Mouse (Mus musculus) midbrain, postnatal 0 days (tissue): ENCODE data around the gene Gm6169. TPM values are rescaled to one million over a fixed set of nuclear protein-coding genes. Genes with fewer than 3 reads are reported as not detected.
"Not testable (repeated sequence)": the region's sequence is repeated elsewhere in the genome, so short reads cannot be mapped to it uniquely, and the experiment has no call there.

Source experiments
- ATAC-seq: fragments of 200-750 bp; cut with Nextera tagmentation; 2 replicates; pipeline ENCODE4 v1.8.0; 2017; ENCODE audit warnings: moderate number of reproducible peaks, mild to moderate bottlenecking, moderate TSS enrichment, moderate library complexity; ENCODE audit not compliant: low FRiP score
- DNase-seq: peaks from one replicate; pipeline ENCODE4 v3.0.0-alpha.2; 2015; ENCODE audit warnings: low spot score
- H3K27ac ChIP-seq: fragments of 300-500 bp; sonication (generic); 2 replicates; pipeline ENCODE4 v1.5.1; 2014; ENCODE audit warnings: low read depth, mild to moderate bottlenecking, low read length, mixed read lengths
- H3K27me3 ChIP-seq: fragments of 300-500 bp; sonication (generic); 2 replicates; pipeline ENCODE4 v1.6.1; 2014; ENCODE audit warnings: low read length, control low read depth, mixed read lengths; ENCODE audit not compliant: insufficient read depth
- H3K36me3 ChIP-seq: fragments of 300-500 bp; sonication (generic); 2 replicates; pipeline ENCODE4 v1.6.1; 2014; ENCODE audit warnings: low read length, control low read depth, mixed read lengths; ENCODE audit not compliant: insufficient read depth
- H3K4me1 ChIP-seq: fragments of 300-500 bp; sonication (generic); 2 replicates; pipeline ENCODE4 v1.6.1; 2014; ENCODE audit warnings: mild to moderate bottlenecking, control low read depth, antibody characterized with exemption, low read length, mixed read lengths; ENCODE audit not compliant: insufficient read depth
- H3K4me2 ChIP-seq: fragments of 300-500 bp; sonication (generic); 2 replicates; pipeline ENCODE4 v1.6.1; 2014; ENCODE audit warnings: low read depth, mild to moderate bottlenecking, low read length, mixed read lengths; ENCODE audit not compliant: poor library complexity, severe bottlenecking
- H3K4me3 ChIP-seq: fragments of 300-500 bp; sonication (generic); 2 replicates; pipeline ENCODE4 v1.5.1; 2014; ENCODE audit warnings: low read depth, mild to moderate bottlenecking, low read length, moderate library complexity
- H3K9ac ChIP-seq: fragments of 300-500 bp; sonication (generic); replicated peaks from 2 replicates; pipeline ENCODE4 v1.6.1; 2014; ENCODE audit warnings: mild to moderate bottlenecking, low read length, moderate library complexity, mixed read lengths; ENCODE audit not compliant: poor library complexity, severe bottlenecking
- H3K9me3 ChIP-seq: fragments of 300-500 bp; sonication (generic); 2 replicates; pipeline ENCODE4 v1.6.1; 2016; ENCODE audit warnings: low read length, control low read depth
- CTCF ChIP-seq: IDR thresholded peaks from 2 replicates; pipeline ENCODE4 v1.5.1; 2016; ENCODE audit warnings: antibody characterized with exemption, mild to moderate bottlenecking
- WGBS: fragments of 180-500 bp; shearing (Covaris S2); extraction: QIAGEN DNeasy Blood & Tissue Kit; methylation state at CpG from one replicate; pipeline ENCODE4 v1.1.7; 2014; 5-methylcytosine and 5-hydroxymethylcytosine counted together
- polyA plus RNA-seq: library from polyadenylated mRNA; unstranded; fragments of >200 nt; fragmentation: Nextera tagmentation; extraction: Ambion mirVana; gene quantifications from 2 replicates; pipeline ENCODE4 v1.2.1, GENCODE M21; 2015
- total RNA-seq: library from RNA; depleted of rRNA; stranded (reverse); fragments of >200 nt; gene quantifications from 2 replicates; pipeline ENCODE4 v1.2.3, GENCODE M21; 2014

Gene Gm6169
- total and polyA plus RNA-seq, 2 experiments from 2014 or later: 0.89 TPM; not detected in 1

DNA sequence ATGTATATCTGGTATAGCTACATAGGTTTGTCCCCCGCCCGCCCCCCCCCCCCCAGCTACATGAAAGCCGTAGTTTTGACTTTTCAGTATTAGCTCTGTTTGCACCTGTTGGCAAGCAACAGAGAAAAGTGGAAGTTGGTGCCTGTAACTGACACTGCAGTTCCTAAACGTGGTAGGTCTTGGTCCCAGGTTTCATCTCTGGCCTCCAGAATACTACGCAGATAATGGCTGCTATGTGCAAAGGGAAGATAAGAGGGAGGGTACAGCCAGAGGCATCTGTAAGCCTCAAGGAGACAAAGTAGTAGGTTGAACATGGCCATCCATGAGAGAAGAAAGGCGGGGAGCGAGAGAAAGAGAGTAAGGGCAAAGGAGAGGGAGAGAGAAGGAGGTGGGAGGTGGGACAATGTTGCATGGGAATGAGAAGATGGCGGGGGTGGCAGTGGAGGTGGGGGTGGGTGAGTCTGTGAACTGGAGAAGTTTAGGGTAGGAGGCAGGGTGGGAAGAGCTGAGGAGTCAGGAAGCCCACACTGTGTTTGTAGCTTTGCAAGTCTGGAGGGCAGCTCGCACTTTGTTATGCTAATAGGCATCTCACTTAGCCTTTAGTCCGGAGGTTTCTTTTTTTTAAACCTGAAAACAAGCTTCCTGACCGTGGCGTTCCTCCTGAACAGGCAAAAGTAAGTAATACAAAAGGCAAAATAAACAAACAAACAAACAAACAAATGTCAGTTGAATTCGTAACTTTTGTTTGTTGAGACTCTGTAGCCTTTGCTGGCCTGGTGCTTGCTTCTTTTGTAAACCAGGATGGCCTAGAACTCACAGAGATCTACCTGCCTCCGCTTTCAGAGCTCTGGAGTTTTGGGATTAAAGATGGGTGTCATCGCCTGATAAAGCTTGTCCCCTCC lies 32.1 kb downstream of the Gm6169 start, which contains the start of gene Fam169a:
TSS of gene Fam169a (plus strand) at position 638 of the 902 bp plus-strand sequence.
- no peak for ATAC-seq
- no peak within 1 kb of the TSS for H3K4me3 ChIP-seq
- no peak within 1 kb of the TSS for H3K9ac ChIP-seq
- no peaks in the 10 kb centered on the region for H3K9me3 ChIP-seq
- no peaks in the 10 kb centered on the region for H3K27me3 ChIP-seq
- DNase-seq: no peak
- no peaks in the 10 kb centered on the region for H3K4me1 ChIP-seq
- no peak within 1 kb of the TSS for H3K27ac ChIP-seq
- H3K36me3 ChIP-seq: no peaks in the 10 kb centered on the region
- WGBS: 39% methylated on average over 15 of the region's 15 CpGs
- no peak for TF ChIP-seq CTCF
- no peak within 1 kb of the TSS for H3K4me2 ChIP-seq

DNA sequence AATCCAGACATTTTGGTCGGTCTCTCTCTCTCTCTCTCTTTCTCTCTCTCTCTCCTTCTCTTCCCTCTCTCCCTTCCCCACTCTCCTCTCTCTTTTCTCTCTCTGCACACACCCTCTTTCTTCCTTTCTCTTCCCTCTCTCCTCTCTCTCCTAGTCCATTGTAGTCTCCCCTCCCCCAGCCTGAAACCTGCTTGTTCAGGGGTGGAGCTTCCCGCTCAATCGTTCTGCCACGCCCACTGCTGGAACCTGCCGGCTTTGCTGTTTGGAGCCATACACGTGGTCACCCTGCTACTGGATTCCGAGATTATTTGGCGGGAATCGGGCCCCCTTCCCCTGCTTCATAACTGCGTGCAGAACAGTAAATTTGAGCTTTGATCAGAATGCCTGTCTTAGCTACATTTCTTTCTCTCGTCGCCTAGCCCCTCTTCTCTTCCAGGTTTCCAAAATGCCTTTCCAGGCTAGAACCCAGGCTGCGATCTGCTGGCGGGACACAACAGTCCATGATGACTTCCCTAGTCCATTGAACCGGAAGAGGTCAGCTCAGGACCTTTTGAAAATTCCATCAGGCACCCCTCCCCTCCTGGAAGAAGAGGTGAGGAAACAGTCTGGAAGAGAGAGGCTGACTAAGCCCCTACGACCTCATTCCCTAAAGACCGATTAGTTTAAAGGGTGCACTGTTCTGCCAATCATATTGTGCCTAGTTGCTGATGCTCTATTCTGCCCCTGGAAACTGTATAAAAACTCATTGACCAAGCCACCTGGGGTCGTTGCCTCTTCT lies 34.0 kb downstream of the Gm6169 start:
- ATAC-seq, H3K9me3 ChIP-seq, H3K4me1 ChIP-seq, H3K4me2 ChIP-seq, H3K4me3 ChIP-seq, H3K9ac ChIP-seq, DNase-seq, H3K27me3 ChIP-seq, H3K27ac ChIP-seq, H3K36me3 ChIP-seq: not testable (repeated sequence)
- 50% methylated on average over 18 of the region's 18 CpGs for WGBS

DNA sequence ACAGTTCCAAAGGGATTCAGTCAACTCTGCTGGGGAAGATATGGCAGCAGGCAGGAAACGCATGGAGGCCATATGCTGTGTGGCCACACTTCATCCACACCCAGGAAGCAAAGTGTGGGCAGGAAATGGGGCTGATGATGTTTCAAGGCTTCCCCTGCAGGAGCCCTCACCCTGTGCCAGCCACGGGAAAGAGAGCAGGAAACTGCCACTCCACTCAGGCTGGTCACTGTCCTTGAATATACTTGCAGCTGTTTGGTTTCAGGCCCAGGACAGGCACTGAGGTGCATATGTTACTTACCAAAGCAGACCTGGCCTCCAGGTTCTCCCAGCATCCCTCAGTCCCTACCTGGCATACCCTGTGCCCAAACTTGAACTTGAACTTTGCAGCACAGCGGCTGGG lies 34.6 kb downstream of the Gm6169 start:
- Histone ChIP-seq H3K9ac (no peak overlapping the region), H3K27me3 (no peaks in the 10 kb centered on the region), H3K36me3 (no peaks in the 10 kb centered on the region), H3K4me3 (no peak overlapping the region), H3K4me2 (no peak overlapping the region), H3K4me1 (no peaks in the 10 kb centered on the region), H3K9me3 (no peaks in the 10 kb centered on the region), H3K27ac (no peak overlapping the region)
- WGBS: 66% methylated on average over 3 of the region's 3 CpGs
- TF ChIP-seq CTCF: no peak
- ATAC-seq: no peak
- DNase-seq: no peak

DNA sequence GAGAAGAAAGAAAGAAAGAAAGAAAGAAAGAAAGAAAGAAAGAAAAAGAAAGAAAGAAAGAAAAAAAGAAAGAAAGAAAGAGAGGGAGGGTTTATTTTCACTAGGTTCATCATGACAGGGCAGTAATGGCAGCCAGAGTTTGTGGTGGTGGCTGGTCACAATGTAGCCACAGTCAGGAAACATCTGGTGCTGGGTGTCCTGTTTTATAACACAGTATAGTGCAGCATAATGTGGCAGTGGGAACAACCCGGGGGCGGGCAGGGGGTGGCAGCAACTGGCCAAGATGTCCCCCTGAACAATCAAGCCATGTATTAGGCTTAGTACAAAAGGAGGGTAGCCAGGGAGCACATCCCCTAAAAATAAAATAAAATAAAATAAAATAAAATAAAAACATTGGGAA lies 35.6 kb downstream of the Gm6169 start:
- H3K36me3 ChIP-seq: no peaks in the 10 kb centered on the region
- no peak for DNase-seq
- H3K4me2 ChIP-seq: no peak overlapping the region
- no peaks in the 10 kb centered on the region for H3K9me3 ChIP-seq
- H3K27me3 ChIP-seq: no peaks in the 10 kb centered on the region
- no peaks in the 10 kb centered on the region for H3K4me1 ChIP-seq
- ATAC-seq: no peak
- H3K9ac ChIP-seq: no peak overlapping the region
- H3K27ac ChIP-seq: no peak overlapping the region
- no peak for TF ChIP-seq CTCF
- 88% methylated on average over 2 of the region's 2 CpGs for WGBS
- H3K4me3 ChIP-seq: no peak overlapping the region

DNA sequence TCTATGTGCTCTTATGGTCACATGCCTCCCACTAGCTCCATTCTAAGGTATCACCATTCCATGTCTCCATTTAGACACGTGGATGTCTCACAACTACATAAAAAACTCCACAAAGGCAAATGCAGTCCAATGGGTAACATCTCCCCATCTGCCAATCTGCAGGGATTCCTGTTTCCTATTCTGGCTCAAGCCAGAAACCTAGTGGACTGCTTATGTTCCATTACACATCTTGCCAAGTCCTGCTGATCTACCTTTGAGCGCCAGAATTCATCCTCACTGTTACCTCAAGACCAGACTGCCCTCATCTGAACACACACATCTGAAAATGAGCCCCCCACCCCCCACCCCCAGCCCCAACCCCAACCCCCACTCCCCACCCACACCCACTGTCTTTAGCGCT lies 36.9 kb downstream of the Gm6169 start:
- no peak overlapping the region for H3K27ac ChIP-seq
- no peak overlapping the region for H3K4me2 ChIP-seq
- no peak overlapping the region for H3K9ac ChIP-seq
- ATAC-seq: no peak
- H3K4me3 ChIP-seq: no peak overlapping the region
- H3K9me3 ChIP-seq: no peaks in the 10 kb centered on the region
- H3K27me3 ChIP-seq: no peaks in the 10 kb centered on the region
- peak; percentile 48 for DNase-seq
- H3K36me3 ChIP-seq: no peaks in the 10 kb centered on the region
- WGBS: 89% methylated on average over 3 of the region's 3 CpGs
- TF ChIP-seq CTCF: no peak
- no peaks in the 10 kb centered on the region for H3K4me1 ChIP-seq

DNA sequence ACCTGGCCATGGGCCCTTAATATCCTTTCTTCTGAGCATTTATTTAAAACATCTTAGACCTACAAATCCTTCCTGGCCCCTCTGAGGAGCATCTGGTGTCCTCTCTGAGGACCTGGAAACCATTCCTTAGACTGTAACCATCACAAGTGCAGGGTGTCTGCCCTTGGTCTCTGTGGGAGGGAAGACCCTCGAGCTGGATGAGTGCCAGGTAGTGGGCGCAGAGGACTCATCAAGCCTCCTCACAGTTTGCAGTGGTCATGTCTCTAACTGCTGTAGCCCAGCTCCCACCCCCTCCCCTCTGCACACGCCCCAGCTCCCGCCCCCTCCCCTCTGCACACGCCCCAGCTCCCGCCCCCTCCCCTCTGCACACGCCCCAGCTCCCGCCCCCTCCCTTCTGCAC lies 38.7 kb downstream of the Gm6169 start:
- WGBS: 56% methylated on average over 4 of the region's 8 CpGs
- no peaks in the 10 kb centered on the region for H3K4me1 ChIP-seq
- H3K27me3 ChIP-seq: no peaks in the 10 kb centered on the region
- H3K4me3 ChIP-seq: no peak overlapping the region
- ATAC-seq (no peak), DNase-seq (no peak)
- no peak for TF ChIP-seq CTCF
- no peaks in the 10 kb centered on the region for H3K9me3 ChIP-seq
- H3K4me2 ChIP-seq: no peak overlapping the region
- no peak overlapping the region for H3K9ac ChIP-seq
- H3K36me3 ChIP-seq: no peaks in the 10 kb centered on the region
- H3K27ac ChIP-seq: no peak overlapping the region
